Mouse (Mus musculus): ENCODE results near the gene Apoc2. TPM values are rescaled to one million over a fixed set of nuclear protein-coding genes. Genes with fewer than 3 reads are reported as not detected.

Gene Apoc2
- total and polyA plus RNA-seq, 3 experiments: not detected

DNA sequence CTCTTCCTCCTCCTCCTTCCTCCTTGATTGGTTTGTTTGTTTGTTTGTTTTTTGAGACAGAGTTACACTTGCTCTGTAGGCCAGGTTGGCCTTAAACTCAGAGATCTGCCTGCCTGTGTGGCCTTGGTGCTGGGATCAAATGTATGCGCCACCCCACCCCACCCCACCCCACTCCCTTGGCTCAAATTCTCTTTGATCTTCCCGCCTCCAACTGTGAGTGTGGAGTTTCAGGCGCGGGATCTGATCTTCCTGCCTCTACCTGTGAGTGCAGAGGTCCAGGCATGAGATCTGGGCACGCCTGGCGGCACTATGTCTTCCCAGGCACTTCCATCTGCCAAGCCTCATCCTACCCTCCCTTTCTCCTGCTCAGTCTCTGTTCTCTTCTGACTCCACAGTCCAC is 55.5 kb downstream of the Apoc2 start:
- TF ChIP-seq BHLHE40 (IDR thresholded peaks at IDR 0.05; ENCODE audit: borderline replicate concordance, low read depth, low read length): no peak
- TF ChIP-seq USF2 (IDR thresholded peaks at IDR 0.05; ENCODE audit: borderline replicate concordance in 1 of 2, insufficient read depth in 1 of 2, low read depth in 1 of 2, low read length in 2 of 2): no peak
- no peak for TF ChIP-seq JUND (IDR thresholded peaks at IDR 0.05; ENCODE audit: low read depth, low read length)
- no peak for TF ChIP-seq MYC (IDR thresholded peaks at IDR 0.05; ENCODE audit: low read depth, low read length)
- no peak for TF ChIP-seq ZKSCAN1 (IDR thresholded peaks at IDR 0.05; ENCODE audit: low read depth, low read length)
- TF ChIP-seq NRF1 (IDR thresholded peaks at IDR 0.05; ENCODE audit: insufficient read depth, low read depth, low read length, poor library complexity, severe bottlenecking): no peak
- no peak for TF ChIP-seq POLR2A (IDR thresholded peaks at IDR 0.05; ENCODE audit: control insufficient read depth in 1 of 2, insufficient read depth in 1 of 2, low read depth in 1 of 2, low read length in 2 of 2, poor library complexity in 1 of 2)
- no peak for TF ChIP-seq ZMIZ1 (IDR thresholded peaks at IDR 0.05; ENCODE audit: low read depth, low read length)
- TF ChIP-seq UBTF (IDR thresholded peaks at IDR 0.05; ENCODE audit: borderline replicate concordance, insufficient read depth, low read depth, low read length): no peak
- TF ChIP-seq RAD21 (IDR thresholded peaks at IDR 0.05; ENCODE audit: low read depth, low read length): no peak
- no peak for TF ChIP-seq ELF1 (IDR thresholded peaks at IDR 0.05; ENCODE audit: low read depth, low read length)
- TF ChIP-seq EP300 (IDR thresholded peaks at IDR 0.05; ENCODE audit: low read depth in 1 of 2, low read length in 2 of 2): no peak
- no peak for TF ChIP-seq NELFE (IDR thresholded peaks at IDR 0.05; ENCODE audit: low read depth, low read length)
- no peak for TF ChIP-seq CHD2 (IDR thresholded peaks at IDR 0.05; ENCODE audit: low read length)
- no peak for TF ChIP-seq MYB (IDR thresholded peaks at IDR 0.05; ENCODE audit: low read depth, low read length)
- no peak for TF ChIP-seq MXI1 (IDR thresholded peaks at IDR 0.05; ENCODE audit: low read depth, low read length)
- no peak for TF ChIP-seq SIN3A (IDR thresholded peaks at IDR 0.05; ENCODE audit: low read length)
- TF ChIP-seq MEF2A (IDR thresholded peaks at IDR 0.05; ENCODE audit: extremely low read depth, insufficient replicate concordance, low read depth, low read length, poor library complexity, severe bottlenecking): no peak
- TF ChIP-seq ZNF384 (IDR thresholded peaks at IDR 0.05; ENCODE audit: low read depth, low read length): no peak
- TF ChIP-seq TCF12 (IDR thresholded peaks at IDR 0.05; ENCODE audit: low read depth, low read length): no peak
- H3K9ac ChIP-seq (ENCODE audit: control insufficient read depth, low read depth, low read length, poor library complexity, severe bottlenecking): no peak overlapping the region
- no peaks in the 10 kb centered on the region for H3K36me3 ChIP-seq (ENCODE audit: control insufficient read depth in 1 of 2, insufficient read depth in 2 of 2, low read length in 2 of 2)
- H3K4me3 ChIP-seq (ENCODE audit: control insufficient read depth in 1 of 2, insufficient read depth in 1 of 2, low read depth in 2 of 2, low read length in 2 of 2): no peak overlapping the region
- H3K27ac ChIP-seq (ENCODE audit: control insufficient read depth, low read depth, low read length): no peak overlapping the region
- DNase-seq (ENCODE audit: low read depth, low spot score): no peak
- H3K4me1 ChIP-seq (ENCODE audit: control insufficient read depth in 1 of 2, insufficient read depth in 2 of 2, low read length in 2 of 2): no peaks in the 10 kb centered on the region
- H3K79me2 ChIP-seq (ENCODE audit: control insufficient read depth, insufficient read depth, low read length, poor library complexity): no peaks in the 10 kb centered on the region
- no peaks in the 10 kb centered on the region for H3K9me3 ChIP-seq (replicated peaks; ENCODE audit: insufficient read depth, low read length)
- H3K27me3 ChIP-seq (ENCODE audit: control insufficient read depth in 1 of 2, insufficient read depth in 2 of 2, low read length in 2 of 2): no peaks in the 10 kb centered on the region

Other genes starting within 250 kb of the Apoc2 start
- 4.7 TPM in 2 replicates for gene Mark4, start 219.1 kb downstream of the Apoc2 start, total RNA-seq (2012; rRNA removed)
- 10 to 100 TPM in 1 of 2 experiments, not detected in 1; 18.5 TPM for gene Mark4, start 219.1 kb downstream of the Apoc2 start, polyA plus RNA-seq (2012; ENCODE audit: insufficient read depth in 1 of 2, insufficient read length in 2 of 2, low read depth in 1 of 2, low replicate concordance in 2 of 2, missing spikeins in 1 of 2)
- 0.08 TPM in 1 of 2 replicates, not detected in the other for gene Exoc3l2, start 214.6 kb downstream of the Apoc2 start, total RNA-seq (2012; rRNA removed)
- under 1 TPM in 1 of 2 experiments, not detected in 1; 0.08 TPM for gene Exoc3l2, start 214.6 kb downstream of the Apoc2 start, polyA plus RNA-seq (2012; ENCODE audit: insufficient read depth in 1 of 2, insufficient read length in 2 of 2, low read depth in 1 of 2, low replicate concordance in 2 of 2, missing spikeins in 1 of 2)
- 5.5 and 6.1 TPM in 2 replicates for gene Bloc1s3, start 169.6 kb downstream of the Apoc2 start, total RNA-seq (2012; rRNA removed)
- 1 to 10 TPM in 1 of 2 experiments, not detected in 1; 7.5 TPM for gene Bloc1s3, start 169.6 kb downstream of the Apoc2 start, polyA plus RNA-seq (2012; ENCODE audit: insufficient read depth in 1 of 2, insufficient read length in 2 of 2, low read depth in 1 of 2, low replicate concordance in 2 of 2, missing spikeins in 1 of 2)
- 65.6 and 88.2 TPM in 2 replicates for gene Trappc6a, start 169.5 kb downstream of the Apoc2 start, total RNA-seq (2012; rRNA removed)
- gene Trappc6a, start 169.5 kb downstream of the Apoc2 start, polyA plus RNA-seq (2012; ENCODE audit: insufficient read depth in 1 of 2, insufficient read length in 2 of 2, low read depth in 1 of 2, low replicate concordance in 2 of 2, missing spikeins in 1 of 2): 10 to 100 TPM in 1 of 2 experiments, not detected in 1; 82.8 TPM
- gene Nkpd1, start 160.1 kb downstream of the Apoc2 start, total RNA-seq (2012; rRNA removed): 0.07 and 0.35 TPM in 2 replicates
- under 1 TPM in 1 of 2 experiments, not detected in 1; 0.33 TPM for gene Nkpd1, start 160.1 kb downstream of the Apoc2 start, polyA plus RNA-seq (2012; ENCODE audit: insufficient read depth in 1 of 2, insufficient read length in 2 of 2, low read depth in 1 of 2, low replicate concordance in 2 of 2, missing spikeins in 1 of 2)
- 10.0 and 13.6 TPM in 2 replicates for gene Ppp1r37, start 114.9 kb downstream of the Apoc2 start, total RNA-seq (2012; rRNA removed)
- 10 to 100 TPM in 1 of 2 experiments, not detected in 1; 29.0 TPM for gene Ppp1r37, start 114.9 kb downstream of the Apoc2 start, polyA plus RNA-seq (2012; ENCODE audit: insufficient read depth in 1 of 2, insufficient read length in 2 of 2, low read depth in 1 of 2, low replicate concordance in 2 of 2, missing spikeins in 1 of 2)
- gene Zfp296, start 100.7 kb downstream of the Apoc2 start, total RNA-seq (2012; rRNA removed): 2.9 and 3.3 TPM in 2 replicates
- gene Zfp296, start 100.7 kb downstream of the Apoc2 start, polyA plus RNA-seq (2012; ENCODE audit: insufficient read depth in 1 of 2, insufficient read length in 2 of 2, low read depth in 1 of 2, low replicate concordance in 2 of 2, missing spikeins in 1 of 2): 1 to 10 TPM in 1 of 2 experiments, not detected in 1; 7.8 TPM
- gene Gemin7, start 100.3 kb downstream of the Apoc2 start, total RNA-seq (2012; rRNA removed): 49.6 and 58.0 TPM in 2 replicates
- 10 to 100 TPM in 1 of 2 experiments, not detected in 1; 78.7 TPM for gene Gemin7, start 100.3 kb downstream of the Apoc2 start, polyA plus RNA-seq (2012; ENCODE audit: insufficient read depth in 1 of 2, insufficient read length in 2 of 2, low read depth in 1 of 2, low replicate concordance in 2 of 2, missing spikeins in 1 of 2)
- gene Clasrp, start 73.5 kb downstream of the Apoc2 start, total RNA-seq (2012; rRNA removed): 29.9 and 31.1 TPM in 2 replicates
- gene Clasrp, start 73.5 kb downstream of the Apoc2 start, polyA plus RNA-seq (2012; ENCODE audit: insufficient read depth in 1 of 2, insufficient read length in 2 of 2, low read depth in 1 of 2, low replicate concordance in 2 of 2, missing spikeins in 1 of 2): 10 to 100 TPM in 1 of 2 experiments, not detected in 1; 62.2 TPM
- gene Relb, start 48.5 kb downstream of the Apoc2 start, total RNA-seq (2012; rRNA removed): 4.6 and 6.2 TPM in 2 replicates
- gene Relb, start 48.5 kb downstream of the Apoc2 start, polyA plus RNA-seq (2012; ENCODE audit: insufficient read depth in 1 of 2, insufficient read length in 2 of 2, low read depth in 1 of 2, low replicate concordance in 2 of 2, missing spikeins in 1 of 2): 1 to 10 TPM in 1 of 2 experiments, not detected in 1; 7.7 TPM
- gene Clptm1, start 12.9 kb downstream of the Apoc2 start, total RNA-seq (2012; rRNA removed): 55.5 and 58.5 TPM in 2 replicates
- gene Clptm1, start 12.9 kb downstream of the Apoc2 start, polyA plus RNA-seq (2012; ENCODE audit: insufficient read depth in 1 of 2, insufficient read length in 2 of 2, low read depth in 1 of 2, low replicate concordance in 2 of 2, missing spikeins in 1 of 2): 100 to 1,000 TPM in 1 of 2 experiments, 10 to 100 TPM in 1; 62.4 to 102 TPM
- not detected in 2 replicates for gene Gm44805, start 3.5 kb upstream of the Apoc2 start, total RNA-seq (2012; rRNA removed)
- not detected for gene Gm44805, start 3.5 kb upstream of the Apoc2 start, polyA plus RNA-seq (2012; ENCODE audit: insufficient read depth in 1 of 2, insufficient read length in 2 of 2, low read depth in 1 of 2, low replicate concordance in 2 of 2, missing spikeins in 1 of 2)
- gene Apoc4, start 3.5 kb upstream of the Apoc2 start, total RNA-seq (2012; rRNA removed): not detected in 2 replicates
- not detected for gene Apoc4, start 3.5 kb upstream of the Apoc2 start, polyA plus RNA-seq (2012; ENCODE audit: insufficient read depth in 1 of 2, insufficient read length in 2 of 2, low read depth in 1 of 2, low replicate concordance in 2 of 2, missing spikeins in 1 of 2)
- gene Apoc1, start 14.7 kb upstream of the Apoc2 start, total RNA-seq (2012; rRNA removed): not detected in 2 replicates
- gene Apoc1, start 14.7 kb upstream of the Apoc2 start, polyA plus RNA-seq (2012; ENCODE audit: insufficient read depth in 1 of 2, insufficient read length in 2 of 2, low read depth in 1 of 2, low replicate concordance in 2 of 2, missing spikeins in 1 of 2): under 1 TPM in 1 of 2 experiments, not detected in 1; 0.35 TPM
- 22.6 and 33.3 TPM in 2 replicates for gene Apoe, start 21.2 kb upstream of the Apoc2 start, total RNA-seq (2012; rRNA removed)
- gene Apoe, start 21.2 kb upstream of the Apoc2 start, polyA plus RNA-seq (2012; ENCODE audit: insufficient read depth in 1 of 2, insufficient read length in 2 of 2, low read depth in 1 of 2, low replicate concordance in 2 of 2, missing spikeins in 1 of 2): 10 to 100 TPM in 1 of 2 experiments, not detected in 1; 61.4 TPM
- 288 and 294 TPM in 2 replicates for gene Tomm40, start 37.5 kb upstream of the Apoc2 start, total RNA-seq (2012; rRNA removed)
- gene Tomm40, start 37.5 kb upstream of the Apoc2 start, polyA plus RNA-seq (2012; ENCODE audit: insufficient read depth in 1 of 2, insufficient read length in 2 of 2, low read depth in 1 of 2, low replicate concordance in 2 of 2, missing spikeins in 1 of 2): 100 to 1,000 TPM in 1 of 2 experiments, not detected in 1; 403 TPM
- gene Nectin2, start 72.5 kb upstream of the Apoc2 start, total RNA-seq (2012; rRNA removed): 6.9 TPM in 2 replicates
- gene Nectin2, start 72.5 kb upstream of the Apoc2 start, polyA plus RNA-seq (2012; ENCODE audit: insufficient read depth in 1 of 2, insufficient read length in 2 of 2, low read depth in 1 of 2, low replicate concordance in 2 of 2, missing spikeins in 1 of 2): 10 to 100 TPM in 1 of 2 experiments, not detected in 1; 25.6 TPM
- 2.6 and 3.2 TPM in 2 replicates for gene Bcam, start 93.1 kb upstream of the Apoc2 start, total RNA-seq (2012; rRNA removed)
- gene Bcam, start 93.1 kb upstream of the Apoc2 start, polyA plus RNA-seq (2012; ENCODE audit: insufficient read depth in 1 of 2, insufficient read length in 2 of 2, low read depth in 1 of 2, low replicate concordance in 2 of 2, missing spikeins in 1 of 2): 1 to 10 TPM in 1 of 2 experiments, not detected in 1; 8.1 TPM
- not detected in 2 replicates for gene Cblc, start 118.9 kb upstream of the Apoc2 start, total RNA-seq (2012; rRNA removed)
- not detected for gene Cblc, start 118.9 kb upstream of the Apoc2 start, polyA plus RNA-seq (2012; ENCODE audit: insufficient read depth in 1 of 2, insufficient read length in 2 of 2, low read depth in 1 of 2, low replicate concordance in 2 of 2, missing spikeins in 1 of 2)
- gene Bcl3, start 144.8 kb upstream of the Apoc2 start, total RNA-seq (2012; rRNA removed): 1.7 and 2.7 TPM in 2 replicates
- 1 to 10 TPM in 1 of 2 experiments, not detected in 1; 6.7 TPM for gene Bcl3, start 144.8 kb upstream of the Apoc2 start, polyA plus RNA-seq (2012; ENCODE audit: insufficient read depth in 1 of 2, insufficient read length in 2 of 2, low read depth in 1 of 2, low replicate concordance in 2 of 2, missing spikeins in 1 of 2)
- not detected in 2 replicates for gene Gm19345, start 174.1 kb upstream of the Apoc2 start, total RNA-seq (2012; rRNA removed)
- not detected for gene Gm19345, start 174.1 kb upstream of the Apoc2 start, polyA plus RNA-seq (2012; ENCODE audit: insufficient read depth in 1 of 2, insufficient read length in 2 of 2, low read depth in 1 of 2, low replicate concordance in 2 of 2, missing spikeins in 1 of 2)
- gene Ceacam16, start 183.4 kb upstream of the Apoc2 start, total RNA-seq (2012; rRNA removed): 0.12 TPM in 1 of 2 replicates, not detected in the other
- under 1 TPM in 1 of 2 experiments, not detected in 1; 0.18 TPM for gene Ceacam16, start 183.4 kb upstream of the Apoc2 start, polyA plus RNA-seq (2012; ENCODE audit: insufficient read depth in 1 of 2, insufficient read length in 2 of 2, low read depth in 1 of 2, low replicate concordance in 2 of 2, missing spikeins in 1 of 2)
- 0.04 TPM in 1 of 2 replicates, not detected in the other for gene Ceacam19, start 210.0 kb upstream of the Apoc2 start, total RNA-seq (2012; rRNA removed)
- gene Ceacam19, start 210.0 kb upstream of the Apoc2 start, polyA plus RNA-seq (2012; ENCODE audit: insufficient read depth in 1 of 2, insufficient read length in 2 of 2, low read depth in 1 of 2, low replicate concordance in 2 of 2, missing spikeins in 1 of 2): under 1 TPM in 1 of 2 experiments, not detected in 1; 0.03 TPM
- not detected in 2 replicates for gene Pvr, start 243.2 kb upstream of the Apoc2 start, total RNA-seq (2012; rRNA removed)
- gene Pvr, start 243.2 kb upstream of the Apoc2 start, polyA plus RNA-seq (2012; ENCODE audit: insufficient read depth in 1 of 2, insufficient read length in 2 of 2, low read depth in 1 of 2, low replicate concordance in 2 of 2, missing spikeins in 1 of 2): not detected